Mouse (Mus musculus): ENCODE results near the gene Hcfc2.

GRCm38 (mm10) chr10:82791713-82792112 lies 95.8 kb downstream of the Hcfc2 start:
- TF ChIP-seq POLR2A (IDR thresholded peaks at IDR 0.05; ENCODE audit: low read depth, low read length), result no peak
- no peak for TF ChIP-seq CTCF (IDR thresholded peaks at IDR 0.05; ENCODE audit: extremely low read depth, insufficient read depth, insufficient read length, insufficient replicate concordance)
